Mouse (Mus musculus): Measurements from ENCODE around the gene Pgrmc1. TPM values are rescaled to one million over a fixed set of nuclear protein-coding genes. Genes with fewer than 3 reads are reported as not detected.
A peak's percentile ranks its signal among the peaks of the same experiment; 100 is the strongest.

Pgrmc1 gene
- polyA plus RNA-seq, 1 experiment from 2014 or later = 560 TPM

GRCm38 (mm10) chrX:36609117-36609516 lies 11.1 kb downstream of the Pgrmc1 start:
- Histone ChIP-seq H3K27me3 (replicated peaks) (no peaks in the 10 kb centered on the region), H3K36me3 (peaks cover 20% of the 10 kb centered on the region), H3K4me2 (no peak overlapping the region), H3K27ac (replicated peaks) (no peak overlapping the region), H3K9me3 (replicated peaks) (no peaks in the 10 kb centered on the region), H3K4me3 (replicated peaks) (no peak overlapping the region), H3K4me1 (no peaks in the 10 kb centered on the region), H3K9ac (replicated peaks) (no peak overlapping the region)
- no peak for ATAC-seq (ENCODE audit: low FRiP score)
- WGBS = 93% methylated on average over 2 of the region's 2 CpGs

- H3K4me1 ChIP-seq = no peaks in the 10 kb centered on the region
- H3K9me3 ChIP-seq (replicated peaks) = no peaks in the 10 kb centered on the region
- H3K4me2 ChIP-seq = no peak overlapping the region
- ATAC-seq (ENCODE audit: low FRiP score) = no peak
- WGBS = 80% methylated on average over 3 of the region's 3 CpGs
- no peak overlapping the region for H3K4me3 ChIP-seq (replicated peaks)
- no peaks in the 10 kb centered on the region for H3K36me3 ChIP-seq
- no peak overlapping the region for H3K9ac ChIP-seq (replicated peaks)
- H3K27me3 ChIP-seq (replicated peaks) = no peaks in the 10 kb centered on the region
- H3K27ac ChIP-seq (replicated peaks) = no peak overlapping the region
Measured at GRCm38 (mm10) chrX:36628102-36628501, 30.1 kb downstream of the Pgrmc1 start.

GRCm38 (mm10) chrX:36630771-36631170 lies 32.8 kb downstream of the Pgrmc1 start:
- WGBS = 6% methylated on average over 1 of the region's 1 CpGs
- no peak overlapping the region for H3K4me3 ChIP-seq (replicated peaks)
- no peak for ATAC-seq (ENCODE audit: low FRiP score)
- H3K27me3 ChIP-seq (replicated peaks) = no peaks in the 10 kb centered on the region
- no peak overlapping the region for H3K27ac ChIP-seq (replicated peaks)
- H3K9ac ChIP-seq (replicated peaks) = no peak overlapping the region
- H3K9me3 ChIP-seq (replicated peaks) = no peaks in the 10 kb centered on the region
- H3K4me1 ChIP-seq = no peaks in the 10 kb centered on the region
- no peak overlapping the region for H3K4me2 ChIP-seq
- H3K36me3 ChIP-seq = no peaks in the 10 kb centered on the region

GRCm38 (mm10) chrX:36640046-36640445 lies 42.0 kb downstream of the Pgrmc1 start:
- Histone ChIP-seq H3K36me3 (no peaks in the 10 kb centered on the region), H3K4me1 (peaks cover 5% of the 10 kb centered on the region; the same call in 1 of the 2 replicates), H3K4me3 (replicated peaks) (no peak overlapping the region), H3K4me2 (no peak overlapping the region), H3K27ac (replicated peaks) (no peak overlapping the region), H3K27me3 (replicated peaks) (no peaks in the 10 kb centered on the region), H3K9ac (replicated peaks) (no peak overlapping the region), H3K9me3 (replicated peaks) (no peaks in the 10 kb centered on the region)
- no peak for ATAC-seq (ENCODE audit: low FRiP score)
- WGBS = 82% methylated on average over 6 of the region's 6 CpGs

GRCm38 (mm10) chrX:36644657-36645551 lies 46.9 kb downstream of the Pgrmc1 start, which contains the start of gene Akap17b:
Akap17b (minus strand) TSS chrX:36645395.
- peak within 1 kb of the TSS; percentile 88 for H3K27ac ChIP-seq (replicated peaks)
- H3K9me3 ChIP-seq (replicated peaks) = no peaks in the 10 kb centered on the region
- H3K36me3 ChIP-seq = no peaks in the 10 kb centered on the region
- peak within 1 kb of the TSS; percentile 62 for H3K9ac ChIP-seq (replicated peaks)
- H3K27me3 ChIP-seq (replicated peaks) = no peaks in the 10 kb centered on the region
- peak within 1 kb of the TSS; percentile 60 for H3K4me3 ChIP-seq (replicated peaks)
- H3K4me1 ChIP-seq = peaks cover 5% of the 10 kb centered on the region; the same call in 1 of the 2 replicates
- WGBS = 15% methylated on average over 52 of the region's 60 CpGs
- ATAC-seq (ENCODE audit: low FRiP score) = peak; percentile 95
- H3K4me2 ChIP-seq = peak within 1 kb of the TSS; percentile 55

Other genes with a start within 250 kb of the Pgrmc1 start
- not detected in 2 replicates for gene Gm6268, start 196.9 kb upstream of the Pgrmc1 start, polyA plus RNA-seq (2015; fragmentation: Nextera tagmentation; extraction: Ambion mirVana)
- not detected in 2 replicates for gene Gm14569, start 106.4 kb upstream of the Pgrmc1 start, polyA plus RNA-seq (2015; fragmentation: Nextera tagmentation; extraction: Ambion mirVana)
- gene Akap17b, start 47.2 kb downstream of the Pgrmc1 start, polyA plus RNA-seq (2015; fragmentation: Nextera tagmentation; extraction: Ambion mirVana) = 5.9 and 6.1 TPM in 2 replicates
- gene Slc25a43, start 145.5 kb downstream of the Pgrmc1 start, polyA plus RNA-seq (2015; fragmentation: Nextera tagmentation; extraction: Ambion mirVana) = 1.5 and 2.2 TPM in 2 replicates
- gene Slc25a5, start 197.4 kb downstream of the Pgrmc1 start, polyA plus RNA-seq (2015; fragmentation: Nextera tagmentation; extraction: Ambion mirVana) = 530 and 612 TPM in 2 replicates